ENCODE assay signal across 22 mouse cellular contexts in the genomic region with DNA sequence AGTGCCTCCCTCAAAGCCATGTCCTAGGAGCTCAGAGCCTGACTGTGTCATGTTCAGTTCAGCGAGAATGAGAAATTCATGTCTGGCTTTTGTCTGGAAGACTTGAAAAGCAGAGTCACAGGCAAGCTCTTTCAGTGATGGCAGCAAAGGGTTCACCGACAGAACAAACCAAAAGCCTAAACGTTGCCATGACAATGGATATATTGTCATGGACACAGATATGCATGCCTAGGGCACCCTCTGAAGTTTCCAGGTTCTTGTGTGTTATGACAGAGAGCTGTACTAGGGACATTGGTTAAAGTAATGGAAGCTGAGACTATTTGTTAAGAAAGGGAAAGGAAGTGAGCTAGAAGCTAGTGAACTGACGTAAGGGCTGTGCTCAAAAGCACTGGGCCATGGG.
"Had no signal": no experiment of that assay in that cellular context is flagged by ENCODE, and none has a peak within 500 bp of the region (broad histone marks: within the 10 kb centered on the region; RNA-seq: fewer than 3 reads in every experiment).

No protein-coding gene starts in this region.

- H3K4me2 ChIP-seq: limb, embryonic 13.5 days; liver, embryonic 12.5 days; liver, embryonic 15.5 days; lung, embryonic 15.5 days; midbrain, embryonic 12.5 days; neural tube, embryonic 13.5 days; stomach, embryonic 15.5 days had no signal

- H3K4me3 ChIP-seq: layer of hippocampus, adult 2 months; limb, embryonic 10.5 days; limb, embryonic 13.5 days; liver, embryonic 12.5 days; liver, embryonic 15.5 days; lung, embryonic 15.5 days; megakaryocyte, embryonic 14.5 days; midbrain, embryonic 12.5 days; myocyte; neural tube, embryonic 13.5 days; stomach, embryonic 15.5 days had no signal

- DNase-seq: kidney, postnatal 25 days; layer of hippocampus, adult 9-11 months; liver; lung, adult 18-20 months; lung, postnatal 10 days; lung, postnatal 36 days; retina, postnatal 1 day; right cerebral cortex, postnatal 25 days; spleen, adult 18-20 months; thymus, postnatal 25 days had no signal

- H3K36me3 ChIP-seq: limb, embryonic 10.5 days; limb, embryonic 13.5 days; liver, embryonic 12.5 days; liver, embryonic 15.5 days; lung, embryonic 15.5 days; midbrain, embryonic 12.5 days; neural tube, embryonic 13.5 days; stomach, embryonic 15.5 days had no signal

- ATAC-seq: liver, embryonic 12.5 days had no signal

- H3K9me3 ChIP-seq: limb, embryonic 10.5 days; limb, embryonic 13.5 days; liver, embryonic 12.5 days; liver, embryonic 15.5 days; lung, embryonic 15.5 days; midbrain, embryonic 12.5 days; neural tube, embryonic 13.5 days; stomach, embryonic 15.5 days had no signal

- H3K27ac ChIP-seq: kidney, postnatal 0 days; layer of hippocampus, adult 2 months; limb, embryonic 10.5 days; limb, embryonic 13.5 days; liver, embryonic 12.5 days; liver, embryonic 15.5 days; lung, embryonic 15.5 days; midbrain, embryonic 12.5 days; neural tube, embryonic 13.5 days; stomach, embryonic 15.5 days had no signal

- H3K4me1 ChIP-seq: limb, embryonic 10.5 days; limb, embryonic 13.5 days; liver, embryonic 12.5 days; liver, embryonic 15.5 days; lung, embryonic 15.5 days; midbrain, embryonic 12.5 days; neural tube, embryonic 13.5 days; stomach, embryonic 15.5 days had no signal

- H3K9ac ChIP-seq: limb, embryonic 13.5 days; liver, embryonic 12.5 days; liver, embryonic 15.5 days; lung, embryonic 15.5 days; midbrain, embryonic 12.5 days; neural tube, embryonic 13.5 days; stomach, embryonic 15.5 days had no signal

- H3K27me3 ChIP-seq: limb, embryonic 13.5 days; liver, embryonic 12.5 days; liver, embryonic 15.5 days; lung, embryonic 15.5 days; megakaryocyte, embryonic 14.5 days; midbrain, embryonic 12.5 days; neural tube, embryonic 13.5 days; stomach, embryonic 15.5 days had no signal
